Mouse (Mus musculus) olfactory bulb, adult 2 months (tissue): ENCODE measurements around the gene Dusp10.

Experiments
- CTCF ChIP-seq: fragments of 200-500 bp; IDR thresholded peaks from 2 replicates; pipeline ENCODE4 v1.5.1; 2012; ENCODE audit warnings: low read depth, mild to moderate bottlenecking, low read length, moderate library complexity; ENCODE audit not compliant: insufficient read depth
- POLR2A ChIP-seq: fragments of 200-500 bp; IDR thresholded peaks from 2 replicates; pipeline ENCODE4 v1.6.1; 2012; ENCODE audit warnings: mild to moderate bottlenecking, low read depth, low read length, moderate library complexity; ENCODE audit not compliant: insufficient read depth

GRCm38 (mm10) chr1:184005315-184006058, 7.6 kb upstream of the Dusp10 start:
- TF ChIP-seq CTCF (no peak), POLR2A (no peak)
